Mouse (Mus musculus): ENCODE results near the gene Tenm2. TPM values are rescaled to one million over a fixed set of nuclear protein-coding genes. Genes with fewer than 3 reads are reported as not detected.

Gene Tenm2
- polyA plus RNA-seq, 1 experiment from 2014 or later: 6.7 TPM

DNA sequence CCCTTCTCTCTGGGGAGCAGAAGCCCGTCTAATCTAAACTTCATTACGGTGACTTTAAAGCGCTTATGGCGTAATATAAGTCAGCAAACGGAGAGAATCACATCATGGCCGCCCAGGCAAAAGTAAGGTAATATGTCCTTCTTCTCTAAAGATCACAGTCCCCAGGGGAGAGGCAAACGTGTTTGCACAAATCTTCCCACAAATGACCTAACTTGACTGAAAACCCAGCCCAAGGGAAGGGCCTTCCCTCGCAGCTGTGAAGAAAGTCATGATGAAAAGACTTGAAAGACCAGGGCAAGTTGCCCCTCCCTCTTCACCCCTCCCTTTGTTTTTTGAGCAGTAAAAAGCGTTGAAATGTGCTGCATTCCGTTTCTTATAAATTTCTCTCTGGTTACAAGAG, 971.9 kb downstream of the Tenm2 start:
- ATAC-seq (ENCODE audit: low FRiP score) (no peak), DNase-seq (ENCODE audit: low spot score, missing footprints) (peak; percentile 83)
- no peak overlapping the region for H3K27ac ChIP-seq (ENCODE audit: low read depth, low read length)
- H3K9me3 ChIP-seq (ENCODE audit: control insufficient read depth, low read length): no peaks in the 10 kb centered on the region
- no peak overlapping the region for H3K4me3 ChIP-seq (ENCODE audit: low read depth, low read length)
- no peaks in the 10 kb centered on the region for H3K27me3 ChIP-seq (ENCODE audit: control insufficient read depth, insufficient read depth, low read length)
- peaks cover 3% of the 10 kb centered on the region for H3K4me1 ChIP-seq (ENCODE audit: control insufficient read depth, insufficient read depth, low read length)
- WGBS: 61% methylated on average over 10 of the region's 10 CpGs
- no peak overlapping the region for H3K4me2 ChIP-seq
- H3K36me3 ChIP-seq (ENCODE audit: control insufficient read depth, insufficient read depth, low read length): no peaks in the 10 kb centered on the region
- no peak overlapping the region for H3K9ac ChIP-seq (ENCODE audit: low read length)

DNA sequence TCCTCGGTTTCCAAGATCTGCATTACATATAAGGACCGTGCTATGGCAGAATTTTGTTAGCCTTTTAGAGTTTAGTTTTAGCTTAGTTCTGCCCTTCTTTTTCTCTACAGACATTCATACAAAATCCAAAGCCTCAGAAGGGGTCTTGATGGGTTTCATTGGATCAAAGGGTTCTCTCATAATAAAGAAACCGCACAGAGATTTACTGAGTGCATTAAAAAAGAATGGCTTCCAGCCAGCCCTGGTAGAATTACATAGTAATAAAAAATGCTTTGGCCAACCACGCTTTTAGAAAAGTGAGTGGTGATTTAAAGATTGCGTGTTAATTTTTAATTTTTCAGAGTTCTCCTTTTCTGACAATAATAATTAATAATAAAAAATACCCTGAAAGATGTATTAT, 978.6 kb downstream of the Tenm2 start:
- Histone ChIP-seq H3K9me3 (ENCODE audit: control insufficient read depth, low read length) (no peaks in the 10 kb centered on the region), H3K4me2 (no peak overlapping the region), H3K4me1 (ENCODE audit: control insufficient read depth, insufficient read depth, low read length) (no peaks in the 10 kb centered on the region), H3K9ac (ENCODE audit: low read length) (no peak overlapping the region), H3K36me3 (ENCODE audit: control insufficient read depth, insufficient read depth, low read length) (no peaks in the 10 kb centered on the region), H3K27ac (ENCODE audit: low read depth, low read length) (no peak overlapping the region), H3K4me3 (ENCODE audit: low read depth, low read length) (no peak overlapping the region), H3K27me3 (ENCODE audit: control insufficient read depth, insufficient read depth, low read length) (no peaks in the 10 kb centered on the region)
- 83% methylated on average over 5 of the region's 5 CpGs for WGBS
- DNase-seq (ENCODE audit: low spot score, missing footprints) (no peak), ATAC-seq (ENCODE audit: low FRiP score) (no peak)

DNA sequence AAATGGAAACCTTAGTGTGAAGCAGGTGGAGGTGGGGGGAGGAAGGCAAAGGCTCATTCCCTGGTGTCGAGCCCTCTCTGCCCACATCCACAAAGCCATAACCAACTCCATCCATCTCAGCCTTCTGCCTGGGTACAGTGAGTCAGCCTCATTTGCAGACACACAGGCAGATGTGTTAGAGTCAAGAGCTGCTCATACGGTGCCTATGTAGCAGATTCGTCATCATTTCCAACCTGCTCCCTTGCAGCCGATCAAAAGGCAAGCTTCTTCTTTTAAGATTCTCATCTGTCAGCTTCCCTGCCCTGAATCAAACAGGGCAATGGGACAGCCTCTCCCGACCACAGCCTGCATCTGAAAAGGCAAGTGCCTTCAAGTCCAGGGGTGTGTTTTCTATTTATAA, 979.0 kb downstream of the Tenm2 start:
- 79% methylated on average over 5 of the region's 5 CpGs for WGBS
- Histone ChIP-seq H3K4me3 (ENCODE audit: low read depth, low read length) (no peak overlapping the region), H3K9ac (ENCODE audit: low read length) (no peak overlapping the region), H3K36me3 (ENCODE audit: control insufficient read depth, insufficient read depth, low read length) (no peaks in the 10 kb centered on the region), H3K9me3 (ENCODE audit: control insufficient read depth, low read length) (no peaks in the 10 kb centered on the region), H3K4me2 (no peak overlapping the region), H3K4me1 (ENCODE audit: control insufficient read depth, insufficient read depth, low read length) (no peaks in the 10 kb centered on the region), H3K27ac (ENCODE audit: low read depth, low read length) (no peak overlapping the region), H3K27me3 (ENCODE audit: control insufficient read depth, insufficient read depth, low read length) (no peaks in the 10 kb centered on the region)
- DNase-seq (ENCODE audit: low spot score, missing footprints): no peak
- no peak for ATAC-seq (ENCODE audit: low FRiP score)

DNA sequence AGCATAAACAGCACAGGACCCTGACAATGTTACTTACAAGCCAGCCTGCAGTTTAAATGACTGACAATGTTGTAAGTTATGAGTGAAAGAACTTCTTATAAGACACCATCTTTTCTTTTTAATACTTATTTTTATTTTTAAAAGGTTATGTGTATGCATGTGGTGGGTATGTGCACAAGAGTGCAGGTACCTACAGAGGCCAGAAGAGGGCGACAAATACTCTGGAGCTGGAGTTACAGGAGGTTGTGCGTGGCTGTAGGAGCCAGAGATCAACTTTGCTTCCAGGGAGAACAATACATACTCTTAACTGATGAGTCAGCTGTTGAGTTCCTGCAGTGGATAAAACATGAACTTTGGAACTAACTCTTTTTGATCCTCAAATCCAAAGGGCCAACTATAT, 981.7 kb downstream of the Tenm2 start:
- Histone ChIP-seq H3K27me3 (ENCODE audit: control insufficient read depth, insufficient read depth, low read length) (no peaks in the 10 kb centered on the region), H3K9me3 (ENCODE audit: control insufficient read depth, low read length) (no peaks in the 10 kb centered on the region), H3K4me3 (ENCODE audit: low read depth, low read length) (no peak overlapping the region), H3K9ac (ENCODE audit: low read length) (no peak overlapping the region), H3K4me1 (ENCODE audit: control insufficient read depth, insufficient read depth, low read length) (no peaks in the 10 kb centered on the region), H3K36me3 (ENCODE audit: control insufficient read depth, insufficient read depth, low read length) (no peaks in the 10 kb centered on the region), H3K27ac (ENCODE audit: low read depth, low read length) (no peak overlapping the region), H3K4me2 (no peak overlapping the region)
- WGBS: 80% methylated on average over 2 of the region's 2 CpGs
- DNase-seq (ENCODE audit: low spot score, missing footprints) (no peak), ATAC-seq (ENCODE audit: low FRiP score) (no peak)

DNA sequence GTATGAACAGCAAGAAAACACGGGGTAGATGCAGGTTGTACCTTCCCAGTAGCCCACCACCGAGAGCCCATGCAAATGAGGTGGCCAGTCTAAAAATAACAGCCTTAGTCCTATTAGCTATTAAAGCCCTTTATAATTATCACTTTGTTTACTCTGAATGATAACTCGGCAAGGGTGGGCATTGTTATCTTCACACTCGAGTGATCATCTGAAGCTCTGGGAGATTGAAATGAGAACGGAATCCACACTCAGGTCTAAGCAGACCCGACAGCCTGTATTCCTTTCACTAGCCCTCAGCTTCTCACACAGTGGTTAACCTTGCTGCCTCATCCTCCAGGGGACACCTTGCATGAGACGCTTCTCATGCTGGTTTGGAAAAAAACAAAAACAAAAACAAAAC, 985.7 kb downstream of the Tenm2 start:
- WGBS: 32% methylated on average over 7 of the region's 7 CpGs
- DNase-seq (ENCODE audit: low spot score, missing footprints) (no peak), ATAC-seq (ENCODE audit: low FRiP score) (no peak)
- H3K27me3 ChIP-seq (ENCODE audit: control insufficient read depth, insufficient read depth, low read length): no peaks in the 10 kb centered on the region
- no peak overlapping the region for H3K9ac ChIP-seq (ENCODE audit: low read length)
- H3K27ac ChIP-seq (ENCODE audit: low read depth, low read length): no peak overlapping the region
- no peaks in the 10 kb centered on the region for H3K4me1 ChIP-seq (ENCODE audit: control insufficient read depth, insufficient read depth, low read length)
- H3K4me3 ChIP-seq (ENCODE audit: low read depth, low read length): no peak overlapping the region
- H3K4me2 ChIP-seq: no peak overlapping the region
- no peaks in the 10 kb centered on the region for H3K9me3 ChIP-seq (ENCODE audit: control insufficient read depth, low read length)
- H3K36me3 ChIP-seq (ENCODE audit: control insufficient read depth, insufficient read depth, low read length): no peaks in the 10 kb centered on the region

DNA sequence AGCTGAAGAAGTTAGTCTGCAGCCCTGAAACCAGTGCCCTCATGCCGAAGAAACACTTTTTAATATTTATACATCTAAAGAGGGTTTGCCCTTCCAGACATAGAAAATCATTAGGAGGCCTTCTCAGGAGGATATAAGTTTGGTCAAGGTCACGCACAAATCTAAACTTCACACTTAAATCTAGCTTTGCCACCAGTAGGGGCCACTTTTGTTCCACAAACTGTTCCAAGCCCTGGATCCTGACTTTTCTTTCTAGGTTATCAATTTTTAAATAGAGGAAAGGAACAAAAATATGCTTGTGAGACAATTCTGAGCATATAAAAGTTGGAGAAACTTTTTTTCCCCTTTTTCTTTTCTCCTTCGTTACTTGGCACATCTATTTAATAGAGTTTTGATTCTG, 989.6 kb downstream of the Tenm2 start:
- Histone ChIP-seq H3K36me3 (ENCODE audit: control insufficient read depth, insufficient read depth, low read length) (no peaks in the 10 kb centered on the region), H3K9ac (ENCODE audit: low read length) (no peak overlapping the region), H3K4me1 (ENCODE audit: control insufficient read depth, insufficient read depth, low read length) (no peaks in the 10 kb centered on the region), H3K4me3 (ENCODE audit: low read depth, low read length) (no peak overlapping the region), H3K9me3 (ENCODE audit: control insufficient read depth, low read length) (no peaks in the 10 kb centered on the region), H3K4me2 (no peak overlapping the region), H3K27me3 (ENCODE audit: control insufficient read depth, insufficient read depth, low read length) (no peaks in the 10 kb centered on the region; the same call in 1 of the 2 replicates), H3K27ac (ENCODE audit: low read depth, low read length) (no peak overlapping the region)
- DNase-seq (ENCODE audit: low spot score, missing footprints): no peak
- no peak for ATAC-seq (ENCODE audit: low FRiP score)
- WGBS: 86% methylated on average over 3 of the region's 3 CpGs

DNA sequence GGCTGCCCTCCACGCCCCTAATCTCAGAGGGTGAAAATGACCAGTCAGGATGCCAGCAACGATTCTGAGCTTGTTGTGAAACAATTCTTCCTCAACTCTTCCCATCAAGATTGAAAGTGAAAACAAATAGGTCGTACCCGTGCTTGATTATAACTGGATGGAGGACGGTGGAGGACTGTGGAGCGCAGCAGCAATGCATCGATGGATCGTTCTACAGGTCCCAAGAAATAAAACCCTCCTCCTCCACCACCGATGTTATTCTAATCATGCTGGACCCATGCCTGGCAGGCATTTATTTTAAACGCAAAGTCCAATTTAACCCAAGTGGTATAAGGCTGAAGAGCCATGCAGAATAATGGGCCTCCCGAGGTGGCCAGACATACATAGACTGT, 991.3 kb downstream of the Tenm2 start:
- Histone ChIP-seq H3K27ac (ENCODE audit: low read depth, low read length) (no peak overlapping the region), H3K27me3 (ENCODE audit: control insufficient read depth, insufficient read depth, low read length) (no peaks in the 10 kb centered on the region; the same call in 1 of the 2 replicates), H3K9ac (ENCODE audit: low read length) (no peak overlapping the region), H3K4me3 (ENCODE audit: low read depth, low read length) (no peak overlapping the region), H3K9me3 (ENCODE audit: control insufficient read depth, low read length) (no peaks in the 10 kb centered on the region), H3K4me1 (ENCODE audit: control insufficient read depth, insufficient read depth, low read length) (no peaks in the 10 kb centered on the region), H3K4me2 (no peak overlapping the region), H3K36me3 (ENCODE audit: control insufficient read depth, insufficient read depth, low read length) (no peaks in the 10 kb centered on the region)
- WGBS: 92% methylated on average over 11 of the region's 11 CpGs
- no peak for ATAC-seq (ENCODE audit: low FRiP score)
- DNase-seq (ENCODE audit: low spot score, missing footprints): no peak

DNA sequence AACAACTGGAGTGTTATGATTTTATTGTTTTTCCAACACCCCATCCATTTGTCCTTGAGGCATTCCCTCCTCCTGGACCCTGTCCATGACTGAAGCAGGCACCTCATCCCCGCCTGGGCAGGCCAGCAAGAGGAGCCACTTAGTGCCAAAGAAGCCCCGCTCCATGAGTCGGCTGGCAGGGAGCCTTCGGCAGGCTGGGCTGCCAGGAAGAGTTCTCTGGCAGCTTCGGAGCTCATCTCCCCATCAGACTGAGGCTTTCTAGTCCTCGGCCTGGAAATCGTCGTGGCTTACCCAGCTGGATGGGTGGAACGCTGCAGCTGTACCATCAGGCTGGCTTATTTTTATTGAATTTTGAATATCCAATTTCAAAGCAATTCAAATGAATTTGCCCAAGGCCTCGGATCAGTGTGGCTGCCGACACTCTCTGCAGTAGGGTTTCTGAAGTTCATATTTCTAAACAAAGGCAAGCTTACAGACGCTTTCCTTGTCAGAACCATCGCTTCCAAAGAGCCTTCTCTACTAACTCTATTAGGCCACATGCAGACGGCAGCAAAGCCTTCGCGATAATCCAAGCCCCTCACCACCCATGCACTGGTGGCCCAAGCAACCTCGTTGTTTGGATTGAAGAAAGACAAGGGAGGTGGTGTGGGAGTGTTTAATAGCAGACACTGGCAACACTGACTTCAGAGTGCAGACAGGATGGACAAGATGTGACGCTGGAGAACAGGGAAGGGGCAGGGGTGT, 991.8 kb downstream of the Tenm2 start:
- ATAC-seq (ENCODE audit: low FRiP score) (no peak), DNase-seq (ENCODE audit: low spot score, missing footprints) (no peak)
- no peaks in the 10 kb centered on the region for H3K36me3 ChIP-seq (ENCODE audit: control insufficient read depth, insufficient read depth, low read length)
- no peaks in the 10 kb centered on the region; the same call in 1 of the 2 replicates for H3K27me3 ChIP-seq (ENCODE audit: control insufficient read depth, insufficient read depth, low read length)
- no peaks in the 10 kb centered on the region for H3K9me3 ChIP-seq (ENCODE audit: control insufficient read depth, low read length)
- H3K9ac ChIP-seq (ENCODE audit: low read length): no peak overlapping the region
- H3K27ac ChIP-seq (ENCODE audit: low read depth, low read length): no peak overlapping the region
- no peaks in the 10 kb centered on the region for H3K4me1 ChIP-seq (ENCODE audit: control insufficient read depth, insufficient read depth, low read length)
- no peak overlapping the region for H3K4me3 ChIP-seq (ENCODE audit: low read depth, low read length)
- H3K4me2 ChIP-seq: no peak overlapping the region
- WGBS: 76% methylated on average over 18 of the region's 18 CpGs

DNA sequence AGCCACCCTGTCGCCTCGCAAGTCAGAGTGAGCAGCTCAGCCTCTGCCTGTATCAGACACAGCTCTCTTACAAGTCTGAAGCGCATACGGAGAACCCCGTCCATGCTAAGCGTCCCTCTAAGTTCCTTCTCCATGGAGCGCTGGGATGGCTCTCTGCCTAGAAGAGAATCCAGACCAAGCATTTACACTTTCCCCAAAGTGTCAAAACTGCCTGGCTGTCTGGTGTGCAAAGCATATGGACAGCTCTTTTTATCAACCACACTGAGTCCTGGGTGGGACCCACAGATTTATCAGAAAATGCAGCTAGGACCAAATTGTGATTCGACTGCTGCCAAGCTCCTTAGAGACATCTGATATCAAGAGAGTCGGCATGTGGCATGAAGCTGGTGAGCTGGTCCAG, 996.9 kb downstream of the Tenm2 start:
- no peaks in the 10 kb centered on the region for H3K4me1 ChIP-seq (ENCODE audit: control insufficient read depth, insufficient read depth, low read length)
- no peaks in the 10 kb centered on the region for H3K36me3 ChIP-seq (ENCODE audit: control insufficient read depth, insufficient read depth, low read length)
- H3K9me3 ChIP-seq (ENCODE audit: control insufficient read depth, low read length): no peaks in the 10 kb centered on the region
- H3K4me2 ChIP-seq: no peak overlapping the region
- no peaks in the 10 kb centered on the region for H3K27me3 ChIP-seq (ENCODE audit: control insufficient read depth, insufficient read depth, low read length)
- no peak overlapping the region for H3K27ac ChIP-seq (ENCODE audit: low read depth, low read length)
- no peak overlapping the region for H3K9ac ChIP-seq (ENCODE audit: low read length)
- no peak overlapping the region for H3K4me3 ChIP-seq (ENCODE audit: low read depth, low read length)
- DNase-seq (ENCODE audit: low spot score, missing footprints): no peak
- no peak for ATAC-seq (ENCODE audit: low FRiP score)
- 92% methylated on average over 9 of the region's 9 CpGs for WGBS

All from midbrain, embryonic 11.5 days (tissue).